Mouse (Mus musculus): ENCODE measurements around the gene Gps1.

DNA sequence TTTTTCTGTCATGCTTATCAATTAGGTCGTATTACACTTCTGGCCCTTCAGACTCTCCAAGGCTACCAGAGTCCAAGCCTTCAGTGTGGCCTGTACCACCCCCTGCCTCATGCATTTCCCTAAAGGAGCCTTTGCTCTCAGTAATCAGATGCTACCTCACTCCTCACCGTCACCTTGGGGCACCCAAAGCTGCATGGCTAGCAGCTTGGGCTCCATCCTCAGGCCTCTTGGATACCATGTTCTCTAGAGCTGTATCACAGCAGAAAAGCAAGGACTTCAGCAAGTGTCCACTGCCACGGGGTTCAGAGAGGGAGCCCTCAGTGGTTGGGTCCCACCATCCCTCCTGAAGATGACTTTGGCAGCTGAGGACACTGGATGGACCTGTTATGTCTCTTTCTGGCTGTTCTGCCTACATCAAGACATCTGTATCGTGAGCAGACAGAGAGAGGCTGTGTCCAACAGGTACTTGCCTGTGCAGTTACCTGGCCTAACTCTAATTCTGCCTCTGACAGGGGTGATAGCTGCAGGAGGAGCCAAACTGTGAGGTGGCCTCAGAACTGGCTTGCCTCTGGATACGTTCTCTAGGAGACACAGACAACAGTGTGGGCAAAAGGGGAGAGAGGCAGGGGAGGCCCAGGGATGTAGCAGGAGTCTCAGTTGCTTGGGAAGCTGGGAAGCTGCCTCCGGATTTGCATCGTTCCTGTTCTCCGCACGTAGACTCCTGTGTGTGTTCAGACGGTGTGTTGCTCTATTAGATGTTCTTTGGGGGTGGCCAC is 45.9 kb downstream of the Gps1 start:
- TF ChIP-seq GATA1 (IDR thresholded peaks at IDR 0.05; ENCODE audit: borderline replicate concordance, low read length) (no peak), FLI1 (IDR thresholded peaks at IDR 0.05; ENCODE audit: low read length) (no peak)
